Mouse (Mus musculus): Measurements from ENCODE around the gene Thsd7b. TPM values are rescaled to one million over a fixed set of nuclear protein-coding genes. Genes with fewer than 3 reads are reported as not detected.
"Not testable (repeated sequence)": the region's sequence is repeated elsewhere in the genome, so short reads cannot be mapped to it uniquely, and the experiment has no call there.

Thsd7b gene
- polyA plus RNA-seq, 1 experiment from 2014 or later, result 12.3 TPM

DNA sequence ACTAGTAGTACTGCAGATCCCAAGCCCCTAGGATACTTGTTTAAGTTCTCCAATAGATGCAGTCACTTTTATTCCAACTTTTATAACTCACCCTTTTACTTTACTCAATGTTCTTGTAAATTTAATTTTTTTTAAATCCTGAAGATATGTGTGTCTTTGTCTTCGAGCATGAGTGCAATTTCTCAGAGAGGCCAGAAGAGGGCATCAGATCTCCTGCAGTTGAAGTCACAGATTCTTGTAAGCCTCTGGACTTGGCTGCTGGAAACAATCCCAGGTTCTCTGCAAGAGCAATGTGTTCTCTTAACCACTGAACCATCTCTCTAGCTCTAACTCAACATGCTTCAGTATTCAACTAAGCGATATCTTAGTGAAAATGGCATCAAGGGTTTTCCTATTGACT lies 894.2 kb downstream of the Thsd7b start:
- H3K36me3 ChIP-seq (ENCODE audit: control insufficient read depth, insufficient read depth, low read length), result no peaks in the 10 kb centered on the region
- H3K9ac ChIP-seq (replicated peaks; ENCODE audit: low read length), result no peak overlapping the region
- ATAC-seq (ENCODE audit: low FRiP score, low TSS enrichment) (no peak), DNase-seq (no peak)
- H3K9me3 ChIP-seq (ENCODE audit: control insufficient read depth, low read length), result no peaks in the 10 kb centered on the region
- 61% methylated on average over 2 of the region's 2 CpGs for WGBS
- H3K27me3 ChIP-seq (ENCODE audit: control insufficient read depth, insufficient read depth, low read length), result no peaks in the 10 kb centered on the region
- peaks cover 9% of the 10 kb centered on the region for H3K4me1 ChIP-seq (ENCODE audit: control insufficient read depth, insufficient read depth, low read length)
- H3K4me2 ChIP-seq (ENCODE audit: low read length), result no peak overlapping the region
- no peak overlapping the region for H3K27ac ChIP-seq (replicated peaks; ENCODE audit: low read depth, low read length)
- no peak overlapping the region for H3K4me3 ChIP-seq (replicated peaks; ENCODE audit: low read depth, low read length)

DNA sequence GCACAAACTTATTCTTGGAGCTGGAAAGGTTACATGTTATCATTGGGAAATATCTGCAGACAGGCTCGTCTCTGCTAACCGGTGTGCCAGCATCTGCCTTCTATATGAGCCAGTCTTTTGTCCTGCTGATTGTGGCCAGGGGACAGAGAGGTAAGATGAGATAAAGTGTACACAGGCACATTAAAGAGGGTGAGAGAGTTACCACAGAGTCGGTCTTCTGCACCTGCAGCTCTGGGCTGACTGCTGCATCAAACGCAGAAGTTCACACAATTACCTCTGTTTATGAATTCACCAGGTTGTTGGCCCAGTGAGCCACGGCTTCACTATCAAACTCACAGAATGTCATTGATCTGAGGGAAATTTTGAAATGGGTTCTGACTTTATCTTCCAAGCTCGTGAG lies 896.8 kb downstream of the Thsd7b start:
- Histone ChIP-seq H3K4me1 (ENCODE audit: control insufficient read depth, insufficient read depth, low read length) (peaks cover 9% of the 10 kb centered on the region), H3K36me3 (ENCODE audit: control insufficient read depth, insufficient read depth, low read length) (no peaks in the 10 kb centered on the region), H3K27me3 (ENCODE audit: control insufficient read depth, insufficient read depth, low read length) (no peaks in the 10 kb centered on the region), H3K4me2 (ENCODE audit: low read length) (no peak overlapping the region), H3K9ac (replicated peaks; ENCODE audit: low read length) (no peak overlapping the region), H3K9me3 (ENCODE audit: control insufficient read depth, low read length) (no peaks in the 10 kb centered on the region), H3K27ac (replicated peaks; ENCODE audit: low read depth, low read length) (peak overlapping the region; percentile 45; the same call in 1 of the 2 replicates), H3K4me3 (replicated peaks; ENCODE audit: low read depth, low read length) (no peak overlapping the region)
- ATAC-seq (ENCODE audit: low FRiP score, low TSS enrichment) (no peak), DNase-seq (no peak)
- WGBS, result 41% methylated on average over 6 of the region's 6 CpGs

GRCm38 (mm10) chr1:130170290-130170689 lies 897.2 kb downstream of the Thsd7b start:
- no peaks in the 10 kb centered on the region for H3K36me3 ChIP-seq (ENCODE audit: control insufficient read depth, insufficient read depth, low read length)
- no peaks in the 10 kb centered on the region for H3K27me3 ChIP-seq (ENCODE audit: control insufficient read depth, insufficient read depth, low read length)
- DNase-seq, result peak; percentile 47
- H3K9me3 ChIP-seq (ENCODE audit: control insufficient read depth, low read length), result no peaks in the 10 kb centered on the region
- WGBS, result 3% methylated on average over 1 of the region's 1 CpGs
- no peak for ATAC-seq (ENCODE audit: low FRiP score, low TSS enrichment)
- no peak overlapping the region for H3K9ac ChIP-seq (replicated peaks; ENCODE audit: low read length)
- no peak overlapping the region for H3K4me2 ChIP-seq (ENCODE audit: low read length)
- H3K4me1 ChIP-seq (ENCODE audit: control insufficient read depth, insufficient read depth, low read length), result peaks cover 9% of the 10 kb centered on the region
- H3K4me3 ChIP-seq (replicated peaks; ENCODE audit: low read depth, low read length), result no peak overlapping the region
- no peak overlapping the region for H3K27ac ChIP-seq (replicated peaks; ENCODE audit: low read depth, low read length)

- H3K4me1 ChIP-seq (ENCODE audit: control insufficient read depth, insufficient read depth, low read length); H3K4me2 ChIP-seq (ENCODE audit: low read length); DNase-seq; H3K4me3 ChIP-seq (replicated peaks; ENCODE audit: low read depth, low read length); H3K36me3 ChIP-seq (ENCODE audit: control insufficient read depth, insufficient read depth, low read length); H3K9ac ChIP-seq (replicated peaks; ENCODE audit: low read length); H3K9me3 ChIP-seq (ENCODE audit: control insufficient read depth, low read length); H3K27ac ChIP-seq (replicated peaks; ENCODE audit: low read depth, low read length); H3K27me3 ChIP-seq (ENCODE audit: control insufficient read depth, insufficient read depth, low read length); ATAC-seq (ENCODE audit: low FRiP score, low TSS enrichment): not testable (repeated sequence)
- WGBS, result 87% methylated on average over 7 of the region's 7 CpGs
These were observed 913.7 kb downstream of the Thsd7b start for GRCm38 (mm10) chr1:130186836-130187235.

GRCm38 (mm10) chr1:130192190-130193028 lies 919.3 kb downstream of the Thsd7b start:
- no peaks in the 10 kb centered on the region for H3K4me1 ChIP-seq (ENCODE audit: control insufficient read depth, insufficient read depth, low read length)
- no peak overlapping the region for H3K9ac ChIP-seq (replicated peaks; ENCODE audit: low read length)
- DNase-seq (peak; percentile 87), ATAC-seq (ENCODE audit: low FRiP score, low TSS enrichment) (peak; percentile 73; the same call in 1 of the 2 replicates)
- WGBS, result 52% methylated on average over 6 of the region's 6 CpGs
- no peaks in the 10 kb centered on the region for H3K27me3 ChIP-seq (ENCODE audit: control insufficient read depth, insufficient read depth, low read length)
- H3K4me3 ChIP-seq (replicated peaks; ENCODE audit: low read depth, low read length), result no peak overlapping the region
- no peaks in the 10 kb centered on the region for H3K36me3 ChIP-seq (ENCODE audit: control insufficient read depth, insufficient read depth, low read length)
- no peaks in the 10 kb centered on the region for H3K9me3 ChIP-seq (ENCODE audit: control insufficient read depth, low read length)
- H3K4me2 ChIP-seq (ENCODE audit: low read length), result no peak overlapping the region
- H3K27ac ChIP-seq (replicated peaks; ENCODE audit: low read depth, low read length), result no peak overlapping the region

DNA sequence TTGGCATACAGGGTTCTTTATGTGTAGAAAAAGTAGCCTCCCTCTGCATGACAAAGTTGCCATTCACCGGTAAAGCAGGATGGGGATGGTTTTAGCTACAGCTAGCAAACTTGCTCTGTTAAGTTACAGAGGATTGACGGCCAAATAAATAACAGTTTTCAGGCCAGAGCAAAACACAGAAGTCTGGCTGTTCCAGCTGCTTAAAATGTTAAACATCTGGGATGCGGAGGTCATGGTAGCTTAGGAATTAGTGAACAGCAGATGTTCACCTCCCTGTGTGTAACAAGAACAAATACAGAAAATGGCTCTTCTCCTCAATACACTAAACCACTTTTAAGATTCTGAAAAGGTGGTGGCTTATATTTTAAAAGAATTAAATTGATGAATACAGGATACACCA lies 944.3 kb downstream of the Thsd7b start:
- 57% methylated on average over 3 of the region's 3 CpGs for WGBS
- DNase-seq (no peak), ATAC-seq (ENCODE audit: low FRiP score, low TSS enrichment) (no peak)
- Histone ChIP-seq H3K27me3 (ENCODE audit: control insufficient read depth, insufficient read depth, low read length) (no peaks in the 10 kb centered on the region), H3K4me2 (ENCODE audit: low read length) (no peak overlapping the region), H3K9ac (replicated peaks; ENCODE audit: low read length) (no peak overlapping the region), H3K9me3 (ENCODE audit: control insufficient read depth, low read length) (no peaks in the 10 kb centered on the region), H3K4me3 (replicated peaks; ENCODE audit: low read depth, low read length) (no peak overlapping the region), H3K36me3 (ENCODE audit: control insufficient read depth, insufficient read depth, low read length) (no peaks in the 10 kb centered on the region), H3K27ac (replicated peaks; ENCODE audit: low read depth, low read length) (no peak overlapping the region), H3K4me1 (ENCODE audit: control insufficient read depth, insufficient read depth, low read length) (peaks cover 4% of the 10 kb centered on the region; the same call in 1 of the 2 replicates)

DNA sequence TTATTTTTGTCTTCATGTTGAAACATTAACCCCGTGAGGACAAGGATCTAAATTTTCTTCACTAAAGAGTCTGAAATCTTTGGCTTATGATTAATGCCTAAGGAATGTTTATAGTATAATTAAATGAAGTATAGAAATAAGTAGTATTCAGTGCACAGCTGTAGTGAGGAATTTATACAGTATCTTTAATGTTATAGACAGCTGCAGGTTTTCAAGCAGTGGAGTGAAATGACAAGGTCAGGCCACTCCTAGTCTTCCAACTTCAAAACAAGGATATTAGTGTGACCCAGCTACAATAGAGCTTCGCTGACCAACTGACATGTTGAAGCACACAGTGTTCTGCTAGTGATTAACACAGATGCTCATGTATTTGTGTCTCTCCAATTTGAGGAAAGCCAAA lies 949.8 kb downstream of the Thsd7b start:
- WGBS, result 92% methylated on average over 2 of the region's 2 CpGs
- H3K9ac ChIP-seq (replicated peaks; ENCODE audit: low read length), result no peak overlapping the region
- H3K4me1 ChIP-seq (ENCODE audit: control insufficient read depth, insufficient read depth, low read length), result no peaks in the 10 kb centered on the region
- H3K4me3 ChIP-seq (replicated peaks; ENCODE audit: low read depth, low read length), result no peak overlapping the region
- H3K27ac ChIP-seq (replicated peaks; ENCODE audit: low read depth, low read length), result no peak overlapping the region
- H3K27me3 ChIP-seq (ENCODE audit: control insufficient read depth, insufficient read depth, low read length), result no peaks in the 10 kb centered on the region
- no peaks in the 10 kb centered on the region for H3K36me3 ChIP-seq (ENCODE audit: control insufficient read depth, insufficient read depth, low read length)
- H3K9me3 ChIP-seq (ENCODE audit: control insufficient read depth, low read length), result no peaks in the 10 kb centered on the region
- DNase-seq (no peak), ATAC-seq (ENCODE audit: low FRiP score, low TSS enrichment) (no peak)
- H3K4me2 ChIP-seq (ENCODE audit: low read length), result no peak overlapping the region

DNA sequence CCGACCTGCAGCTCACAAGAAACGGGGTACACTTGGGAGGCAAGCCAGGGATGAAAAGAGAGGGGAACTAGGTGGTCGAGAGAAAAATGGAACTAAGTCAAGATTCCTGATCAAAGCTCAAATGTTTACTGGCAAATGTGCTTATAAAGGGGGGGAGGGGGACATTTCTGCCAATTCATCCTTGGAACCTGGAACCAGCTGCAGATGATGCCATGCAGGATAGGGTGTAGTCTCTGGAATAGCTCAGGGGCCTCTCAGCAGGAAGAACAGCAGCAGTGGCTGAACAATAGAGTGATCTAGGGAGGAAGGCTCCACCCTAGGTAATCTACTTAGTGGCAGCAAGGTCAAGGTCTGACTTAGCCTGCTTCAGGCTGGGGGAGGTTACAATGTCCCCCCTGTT lies 972.5 kb downstream of the Thsd7b start:
- no peak overlapping the region for H3K9ac ChIP-seq (replicated peaks; ENCODE audit: low read length)
- ATAC-seq (ENCODE audit: low FRiP score, low TSS enrichment) (no peak), DNase-seq (no peak)
- H3K4me3 ChIP-seq (replicated peaks; ENCODE audit: low read depth, low read length), result no peak overlapping the region
- H3K4me2 ChIP-seq (ENCODE audit: low read length), result no peak overlapping the region
- H3K36me3 ChIP-seq (ENCODE audit: control insufficient read depth, insufficient read depth, low read length), result no peaks in the 10 kb centered on the region
- 62% methylated on average over 3 of the region's 3 CpGs for WGBS
- no peaks in the 10 kb centered on the region for H3K4me1 ChIP-seq (ENCODE audit: control insufficient read depth, insufficient read depth, low read length)
- H3K27ac ChIP-seq (replicated peaks; ENCODE audit: low read depth, low read length), result no peak overlapping the region
- H3K27me3 ChIP-seq (ENCODE audit: control insufficient read depth, insufficient read depth, low read length), result no peaks in the 10 kb centered on the region
- peaks cover 3% of the 10 kb centered on the region; the same call in 1 of the 2 replicates for H3K9me3 ChIP-seq (ENCODE audit: control insufficient read depth, low read length)

GRCm38 (mm10) chr1:130246264-130246663 lies 973.2 kb downstream of the Thsd7b start:
- not testable (repeated sequence) for H3K4me3 ChIP-seq (replicated peaks; ENCODE audit: low read depth, low read length); H3K9ac ChIP-seq (replicated peaks; ENCODE audit: low read length); DNase-seq; H3K27me3 ChIP-seq (ENCODE audit: control insufficient read depth, insufficient read depth, low read length); ATAC-seq (ENCODE audit: low FRiP score, low TSS enrichment); H3K9me3 ChIP-seq (ENCODE audit: control insufficient read depth, low read length); H3K27ac ChIP-seq (replicated peaks; ENCODE audit: low read depth, low read length); H3K36me3 ChIP-seq (ENCODE audit: control insufficient read depth, insufficient read depth, low read length); H3K4me1 ChIP-seq (ENCODE audit: control insufficient read depth, insufficient read depth, low read length); H3K4me2 ChIP-seq (ENCODE audit: low read length)
- WGBS, result 63% methylated on average over 4 of the region's 4 CpGs

Measured in midbrain, embryonic 14.5 days (tissue).